Mouse (Mus musculus) midbrain, embryonic 15.5 days (tissue): Measurements from ENCODE around the gene Rere. TPM values are rescaled to one million over a fixed set of nuclear protein-coding genes. Genes with fewer than 3 reads are reported as not detected.
A peak's percentile ranks its signal among the peaks of the same experiment; 100 is the strongest.
"Not testable (repeated sequence)": the region's sequence is repeated elsewhere in the genome, so short reads cannot be mapped to it uniquely, and the experiment has no call there.

Experiments used
- ATAC-seq: fragments of 200-750 bp; cut with Nextera tagmentation; replicated peaks from 2 replicates; pipeline ENCODE4 v1.8.0; 2017; ENCODE audit warnings: moderate TSS enrichment
- H3K27ac ChIP-seq: fragments of 300-500 bp; sonication (generic); 2 replicates; pipeline ENCODE4 v1.5.1; 2015; ENCODE audit warnings: mild to moderate bottlenecking, inconsistent platforms
- H3K27me3 ChIP-seq: fragments of 300-500 bp; sonication (generic); replicated peaks from 2 replicates; pipeline ENCODE4 v1.6.1; 2015; ENCODE audit warnings: inconsistent platforms
- H3K36me3 ChIP-seq: fragments of 300-500 bp; sonication (generic); replicated peaks from 2 replicates; pipeline ENCODE4 v1.6.1; 2015; ENCODE audit warnings: inconsistent platforms
- H3K4me1 ChIP-seq: fragments of 300-500 bp; sonication (generic); 2 replicates; pipeline ENCODE4 v1.6.1; 2015; ENCODE audit warnings: inconsistent platforms
- H3K4me2 ChIP-seq: fragments of 300-500 bp; sonication (generic); 2 replicates; pipeline ENCODE4 v1.6.1; 2015; ENCODE audit warnings: inconsistent platforms, mild to moderate bottlenecking, moderate library complexity
- H3K4me3 ChIP-seq: fragments of 300-500 bp; sonication (generic); 2 replicates; pipeline ENCODE4 v1.5.1; 2015; ENCODE audit warnings: mild to moderate bottlenecking, inconsistent platforms
- H3K9ac ChIP-seq: fragments of 300-500 bp; sonication (generic); 2 replicates; pipeline ENCODE4 v1.6.1; 2015; ENCODE audit warnings: mild to moderate bottlenecking, inconsistent platforms
- H3K9me3 ChIP-seq: fragments of 300-500 bp; sonication (generic); 2 replicates; pipeline ENCODE4 v1.6.1; 2016; ENCODE audit warnings: inconsistent platforms
- WGBS: fragments of 180-500 bp; shearing (Covaris S2); methylation state at CpG from one replicate; pipeline ENCODE4 v1.1.7; 2015; ENCODE audit warnings: mixed read lengths; 5-methylcytosine and 5-hydroxymethylcytosine counted together
- polyA plus RNA-seq: library from polyadenylated mRNA; unstranded; fragments of >200 nt; fragmentation: Nextera tagmentation; extraction: Ambion mirVana; gene quantifications from 2 replicates; pipeline ENCODE4 v1.2.1, GENCODE M21; 2015

Rere gene
- polyA plus RNA-seq, 1 experiment from 2014 or later: 37.4 TPM

GRCm38 (mm10) chr4:150469274-150469673 is 187.8 kb downstream of the Rere start:
- Histone ChIP-seq H3K36me3 (0 out of 2 replicates have a peak, but pooled peaks cover 2% of the 10 kb centered on the region), H3K4me2 (no peak overlapping the region), H3K9me3 (no peaks in the 10 kb centered on the region), H3K4me3 (no peak overlapping the region), H3K4me1 (peaks cover 32% of the 10 kb centered on the region), H3K27me3 (no peaks in the 10 kb centered on the region), H3K27ac (no peak overlapping the region), H3K9ac (no peak overlapping the region)
- ATAC-seq: no peak
- WGBS: 55% methylated on average over 10 of the region's 10 CpGs

- ATAC-seq: no peak
- no peak overlapping the region for H3K4me3 ChIP-seq
- H3K9ac ChIP-seq: no peak overlapping the region
- H3K4me2 ChIP-seq: no peak overlapping the region
- no peaks in the 10 kb centered on the region for H3K9me3 ChIP-seq
- H3K4me1 ChIP-seq: peaks cover 31% of the 10 kb centered on the region
- H3K36me3 ChIP-seq: 0 out of 2 replicates have a peak, but pooled peaks cover 2% of the 10 kb centered on the region
- H3K27ac ChIP-seq: no peak overlapping the region
- 91% methylated on average over 4 of the region's 4 CpGs for WGBS
- no peaks in the 10 kb centered on the region for H3K27me3 ChIP-seq
These were observed 189.4 kb downstream of the Rere start for GRCm38 (mm10) chr4:150470674-150471328.

GRCm38 (mm10) chr4:150472751-150473436 is 191.4 kb downstream of the Rere start:
- Histone ChIP-seq H3K27ac (peak overlapping the region; percentile 62), H3K4me2 (no peak overlapping the region), H3K27me3 (no peaks in the 10 kb centered on the region), H3K36me3 (peaks cover 2% of the 10 kb centered on the region; the same call in 1 of the 2 replicates), H3K4me3 (no peak overlapping the region), H3K9me3 (no peaks in the 10 kb centered on the region), H3K9ac (no peak overlapping the region), H3K4me1 (peaks cover 23% of the 10 kb centered on the region)
- WGBS: 8% methylated on average over 10 of the region's 10 CpGs
- ATAC-seq: peak; percentile 60

DNA sequence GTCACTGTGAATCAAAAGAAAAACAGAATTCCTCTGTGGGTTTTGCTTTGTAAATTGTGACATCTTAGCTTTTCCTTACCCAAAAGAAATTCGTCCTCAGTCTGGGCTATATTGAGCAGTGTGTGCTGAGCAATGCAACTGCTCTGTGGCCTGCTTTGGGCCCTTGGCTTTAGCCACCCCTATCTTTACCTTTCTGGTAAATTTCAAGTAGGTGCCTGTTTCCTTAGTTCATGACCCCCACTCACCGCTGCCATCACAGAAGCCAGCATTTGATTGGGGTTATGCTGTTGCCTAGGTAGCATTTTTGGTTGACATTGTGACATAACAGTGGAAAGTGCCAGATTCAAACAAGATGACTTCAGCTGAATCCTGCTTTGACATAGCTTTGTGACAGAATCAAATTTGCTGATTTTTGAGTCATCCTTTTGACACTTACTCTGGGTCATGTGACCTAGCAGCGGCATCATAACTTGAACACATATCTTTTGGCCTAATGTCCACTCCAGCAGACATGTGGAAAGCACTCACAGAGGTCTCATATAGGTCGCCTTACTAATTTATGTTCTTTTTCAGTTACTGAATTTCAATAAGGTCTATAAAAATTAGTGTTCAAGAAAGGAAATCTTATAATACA is 192.1 kb downstream of the Rere start:
- Histone ChIP-seq H3K36me3 (peaks cover 2% of the 10 kb centered on the region; the same call in 1 of the 2 replicates), H3K27ac (peak overlapping the region; percentile 62), H3K9me3 (no peaks in the 10 kb centered on the region), H3K9ac (no peak overlapping the region), H3K4me1 (peaks cover 23% of the 10 kb centered on the region), H3K27me3 (no peaks in the 10 kb centered on the region), H3K4me3 (no peak overlapping the region), H3K4me2 (no peak overlapping the region)
- WGBS: 53% methylated on average over 4 of the region's 4 CpGs
- peak; percentile 56; the same call in 1 of the 2 replicates for ATAC-seq

- Histone ChIP-seq H3K27me3 (no peaks in the 10 kb centered on the region), H3K36me3 (peaks cover 2% of the 10 kb centered on the region; the same call in 1 of the 2 replicates), H3K9ac (no peak overlapping the region), H3K4me3 (no peak overlapping the region), H3K4me2 (no peak overlapping the region), H3K27ac (no peak overlapping the region), H3K9me3 (no peaks in the 10 kb centered on the region), H3K4me1 (peaks cover 23% of the 10 kb centered on the region)
- no peak for ATAC-seq
- 43% methylated on average over 7 of the region's 7 CpGs for WGBS
These were observed 192.6 kb downstream of the Rere start for GRCm38 (mm10) chr4:150474086-150474485.

DNA sequence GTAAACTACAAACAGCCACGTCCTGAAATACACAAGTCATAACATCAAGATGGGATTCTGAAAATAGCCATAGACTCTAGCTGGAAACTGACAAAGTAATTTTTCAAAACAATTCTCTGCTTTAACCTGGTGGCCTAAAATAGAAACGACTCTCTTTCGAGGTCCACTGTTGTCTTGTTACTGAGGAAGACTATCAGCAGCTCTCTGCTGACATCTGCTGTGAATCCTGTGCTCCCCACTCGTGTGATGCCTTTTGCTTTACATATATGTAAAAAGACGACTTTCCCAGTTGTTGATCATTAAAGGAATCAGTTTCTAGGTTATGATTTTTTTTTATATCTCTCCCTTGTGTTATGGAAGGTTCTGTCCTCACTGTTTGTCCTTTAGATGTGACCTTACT is 194.8 kb downstream of the Rere start:
- no peaks in the 10 kb centered on the region for H3K9me3 ChIP-seq
- no peak overlapping the region for H3K4me3 ChIP-seq
- no peaks in the 10 kb centered on the region for H3K27me3 ChIP-seq
- 64% methylated on average over 5 of the region's 5 CpGs for WGBS
- peaks cover 19% of the 10 kb centered on the region for H3K4me1 ChIP-seq
- no peak overlapping the region for H3K4me2 ChIP-seq
- ATAC-seq: no peak
- H3K27ac ChIP-seq: no peak overlapping the region
- no peak overlapping the region for H3K9ac ChIP-seq
- H3K36me3 ChIP-seq: no peaks in the 10 kb centered on the region; the same call in 1 of the 2 replicates

GRCm38 (mm10) chr4:150478006-150478405 is 196.6 kb downstream of the Rere start:
- Histone ChIP-seq H3K4me2 (no peak overlapping the region), H3K4me1 (peaks cover 13% of the 10 kb centered on the region), H3K27me3 (no peaks in the 10 kb centered on the region), H3K27ac (no peak overlapping the region), H3K9me3 (no peaks in the 10 kb centered on the region), H3K36me3 (no peaks in the 10 kb centered on the region; the same call in 1 of the 2 replicates), H3K9ac (no peak overlapping the region), H3K4me3 (no peak overlapping the region)
- ATAC-seq: no peak
- 92% methylated on average over 6 of the region's 6 CpGs for WGBS

DNA sequence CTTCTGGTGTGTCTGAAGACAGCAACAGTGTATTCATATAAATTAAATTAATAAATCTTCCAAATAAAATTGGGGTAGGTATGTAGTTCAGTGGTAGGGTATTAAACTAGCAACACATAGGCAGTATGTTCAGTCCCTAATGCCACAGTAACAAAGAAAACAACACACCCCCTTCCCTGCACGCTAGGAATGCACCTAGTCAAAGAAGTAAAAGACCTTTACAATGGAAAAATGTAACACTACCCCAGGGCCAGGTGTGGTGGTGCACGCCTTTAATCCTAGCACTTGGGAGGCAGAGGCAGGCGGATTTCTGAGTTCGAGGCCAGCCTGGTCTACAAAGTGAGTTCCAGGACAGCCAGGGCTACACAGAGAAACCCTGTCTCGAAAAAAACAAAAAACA is 201.6 kb downstream of the Rere start:
- not testable (repeated sequence) for H3K9ac ChIP-seq, H3K27me3 ChIP-seq, H3K36me3 ChIP-seq, ATAC-seq, H3K27ac ChIP-seq, H3K4me3 ChIP-seq, H3K4me2 ChIP-seq, H3K9me3 ChIP-seq
- peaks cover 17% of the 10 kb centered on the region for H3K4me1 ChIP-seq
- 93% methylated on average over 5 of the region's 5 CpGs for WGBS

DNA sequence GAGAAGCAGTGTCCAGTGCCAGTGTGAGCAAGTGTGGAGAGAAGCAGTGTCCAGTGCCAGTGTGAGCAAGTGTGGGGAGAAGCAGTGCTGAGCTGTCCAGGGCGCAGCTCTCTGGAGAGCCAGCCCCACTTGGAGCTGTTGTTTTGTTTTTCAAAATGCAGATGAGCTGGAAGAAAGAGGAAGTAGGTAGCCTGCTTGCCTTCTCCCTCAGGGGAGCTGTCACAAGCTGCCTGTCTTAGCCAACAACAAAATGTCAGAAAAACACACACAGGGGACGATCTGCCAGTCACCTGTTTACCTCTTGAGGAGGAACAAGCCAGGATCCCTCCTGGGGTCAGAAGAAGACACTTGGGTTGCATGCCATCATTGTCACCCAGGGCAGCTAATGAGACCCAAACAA is 204.7 kb downstream of the Rere start:
- no peaks in the 10 kb centered on the region for H3K27me3 ChIP-seq
- no peak overlapping the region for H3K4me3 ChIP-seq
- peaks cover 36% of the 10 kb centered on the region for H3K4me1 ChIP-seq
- no peak for ATAC-seq
- no peaks in the 10 kb centered on the region for H3K36me3 ChIP-seq
- no peaks in the 10 kb centered on the region for H3K9me3 ChIP-seq
- no peak overlapping the region for H3K4me2 ChIP-seq
- H3K9ac ChIP-seq: no peak overlapping the region
- H3K27ac ChIP-seq: 0 out of 2 replicates have a peak overlapping the region, but pooled peaks have one; percentile 34
- 49% methylated on average over 2 of the region's 2 CpGs for WGBS

DNA sequence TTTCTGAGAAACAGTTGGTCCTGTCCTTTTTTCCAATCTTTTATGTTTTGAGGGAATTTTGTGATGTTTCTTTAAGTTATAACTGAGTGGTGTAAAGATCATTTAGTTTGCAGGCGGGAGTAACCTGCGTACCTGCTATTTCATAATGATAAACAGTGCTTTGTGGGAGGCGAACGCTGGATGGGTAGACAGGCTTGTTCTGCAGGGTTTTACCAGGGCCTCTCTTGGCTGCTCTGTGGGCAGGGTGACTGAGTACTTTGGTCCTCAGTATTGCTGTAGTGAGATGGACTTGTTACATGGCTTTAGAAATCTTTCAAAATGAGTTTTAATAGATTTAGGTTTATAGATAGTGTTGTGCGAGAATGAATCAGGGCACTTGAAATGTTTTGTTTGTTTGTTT is 205.7 kb downstream of the Rere start:
- Histone ChIP-seq H3K27me3 (no peaks in the 10 kb centered on the region), H3K27ac (no peak overlapping the region), H3K9me3 (no peaks in the 10 kb centered on the region), H3K4me2 (no peak overlapping the region), H3K4me1 (peaks cover 36% of the 10 kb centered on the region), H3K36me3 (no peaks in the 10 kb centered on the region), H3K4me3 (no peak overlapping the region), H3K9ac (no peak overlapping the region)
- 77% methylated on average over 5 of the region's 5 CpGs for WGBS
- ATAC-seq: no peak

- H3K4me3 ChIP-seq: peak overlapping the region; percentile 41
- H3K4me2 ChIP-seq: peak overlapping the region; percentile 56
- no peaks in the 10 kb centered on the region for H3K9me3 ChIP-seq
- H3K9ac ChIP-seq: peak overlapping the region; percentile 23; the same call in 1 of the 2 replicates
- peak; percentile 96 for ATAC-seq
- no peaks in the 10 kb centered on the region for H3K27me3 ChIP-seq
- H3K27ac ChIP-seq: peak overlapping the region; percentile 82
- H3K4me1 ChIP-seq: peaks cover 36% of the 10 kb centered on the region
- 13% methylated on average over 12 of the region's 12 CpGs for WGBS
- H3K36me3 ChIP-seq: no peaks in the 10 kb centered on the region
These were observed 206.8 kb downstream of the Rere start for GRCm38 (mm10) chr4:150488096-150488748.

DNA sequence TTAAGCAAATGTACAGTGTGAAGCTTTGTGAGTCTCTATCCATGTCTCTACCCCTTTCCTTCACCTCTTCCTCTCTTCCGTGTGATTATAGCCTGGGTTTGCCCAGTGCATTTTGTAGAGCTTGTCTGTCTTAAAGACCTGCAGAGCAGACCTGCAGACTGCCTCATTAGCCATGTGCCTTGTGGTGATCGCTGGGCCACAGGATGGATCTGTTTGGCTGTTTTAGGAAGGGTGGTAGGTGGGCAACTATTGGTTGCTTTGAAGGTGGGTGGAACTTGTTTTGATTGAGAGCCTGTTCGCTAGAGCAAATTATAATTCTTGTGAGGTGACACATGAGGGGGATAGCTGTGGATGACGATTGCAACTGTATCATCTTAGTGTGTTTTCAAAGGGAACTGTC is 207.3 kb downstream of the Rere start:
- peak; percentile 43; the same call in 1 of the 2 replicates for ATAC-seq
- H3K4me1 ChIP-seq: peaks cover 36% of the 10 kb centered on the region
- H3K36me3 ChIP-seq: no peaks in the 10 kb centered on the region
- WGBS: 53% methylated on average over 4 of the region's 4 CpGs
- peak overlapping the region; percentile 82 for H3K27ac ChIP-seq
- peak overlapping the region; percentile 41 for H3K4me3 ChIP-seq
- peak overlapping the region; percentile 23 for H3K9ac ChIP-seq
- no peaks in the 10 kb centered on the region for H3K27me3 ChIP-seq
- H3K4me2 ChIP-seq: peak overlapping the region; percentile 56
- H3K9me3 ChIP-seq: no peaks in the 10 kb centered on the region
